In genomic region chr2:181459153-181459672, GRCm38 (mm10) we compare ENCODE assay signal across 8 mouse cellular contexts. TPM values are rescaled to one million over a fixed set of nuclear protein-coding genes. Genes with fewer than 3 reads are reported as not detected.
DNase-seq lines count a peak whose midpoint lies in the region; ATAC-seq and TF ChIP-seq lines count a peak whose summit lies in the region.

TSS of gene Zbtb46 (minus strand) at chr2:181459426.

- H3K36me3 ChIP-seq in erythroblast, embryonic 14.5 days (ENCODE audit: control insufficient read depth): peaks cover 4% of the 10 kb centered on the region
- H3K36me3 ChIP-seq in heart, embryonic 15.5 days: no peaks in the 10 kb centered on the region
- no peaks in the 10 kb centered on the region for H3K36me3 ChIP-seq in liver, postnatal 0 days (replicated peaks; ENCODE audit: insufficient read depth, low read length)
- no peaks in the 10 kb centered on the region for H3K36me3 ChIP-seq in neural tube, embryonic 13.5 days
- H3K36me3 ChIP-seq in stomach, postnatal 0 days (ENCODE audit: control insufficient read depth, insufficient read depth, low read length): no peaks in the 10 kb centered on the region

- H3K4me1 ChIP-seq in bone marrow macrophage, adult 2 months (ENCODE audit: control insufficient read depth, insufficient read depth, low read length): peaks cover 13% of the 10 kb centered on the region
- peaks cover 74% of the 10 kb centered on the region for H3K4me1 ChIP-seq in erythroblast, embryonic 14.5 days (ENCODE audit: control insufficient read depth)
- H3K4me1 ChIP-seq in heart, embryonic 15.5 days (replicated peaks): peaks cover 34% of the 10 kb centered on the region
- H3K4me1 ChIP-seq in liver, postnatal 0 days (ENCODE audit: insufficient read depth): peaks cover 29% of the 10 kb centered on the region
- peaks cover 43% of the 10 kb centered on the region for H3K4me1 ChIP-seq in neural tube, embryonic 13.5 days (replicated peaks)
- peaks cover 6% of the 10 kb centered on the region; the same call in 1 of the 2 replicates for H3K4me1 ChIP-seq in stomach, postnatal 0 days (replicated peaks; ENCODE audit: control insufficient read depth, insufficient read depth)

- H3K9ac ChIP-seq in heart, embryonic 15.5 days: peak within 1 kb of the TSS; percentile 90
- peak within 1 kb of the TSS; percentile 81 for H3K9ac ChIP-seq in liver, postnatal 0 days (replicated peaks)
- H3K9ac ChIP-seq in neural tube, embryonic 13.5 days: peak within 1 kb of the TSS; percentile 94
- peak within 1 kb of the TSS; percentile 73 for H3K9ac ChIP-seq in stomach, postnatal 0 days (ENCODE audit: low read length)

- H3K9me3 ChIP-seq in erythroblast, embryonic 14.5 days (ENCODE audit: control insufficient read depth, low read length): no peaks in the 10 kb centered on the region
- H3K9me3 ChIP-seq in heart, embryonic 15.5 days (replicated peaks): no peaks in the 10 kb centered on the region
- H3K9me3 ChIP-seq in liver, postnatal 0 days (ENCODE audit: low read length): no peaks in the 10 kb centered on the region
- no peaks in the 10 kb centered on the region for H3K9me3 ChIP-seq in neural tube, embryonic 13.5 days
- no peaks in the 10 kb centered on the region for H3K9me3 ChIP-seq in stomach, postnatal 0 days (ENCODE audit: control insufficient read depth, low read length)

- TF ChIP-seq POLR2A in bone marrow macrophage, adult 2 months (IDR thresholded peaks at IDR 0.05; ENCODE audit: borderline replicate concordance, low read depth, low read length): no peak

- TF ChIP-seq EP300 in liver, postnatal 0 days (IDR thresholded peaks at IDR 0.05; ENCODE audit: low read depth): no peak
- TF ChIP-seq EP300 in stomach, postnatal 0 days (optimal IDR thresholded peaks at IDR 0.05): no peak

- peaks cover 89% of the 10 kb centered on the region for H3K27me3 ChIP-seq in erythroblast, embryonic 14.5 days (ENCODE audit: control insufficient read depth)
- H3K27me3 ChIP-seq in heart, embryonic 15.5 days: no peaks in the 10 kb centered on the region
- H3K27me3 ChIP-seq in liver, postnatal 0 days (ENCODE audit: insufficient read depth, low read length): peaks cover 21% of the 10 kb centered on the region
- H3K27me3 ChIP-seq in neural tube, embryonic 13.5 days: peaks cover 24% of the 10 kb centered on the region
- H3K27me3 ChIP-seq in stomach, postnatal 0 days (ENCODE audit: control insufficient read depth, insufficient read depth, low read length): no peaks in the 10 kb centered on the region

- peak within 1 kb of the TSS; percentile 84 for H3K4me3 ChIP-seq in bone marrow macrophage, adult 2 months (ENCODE audit: insufficient read depth, low read length)
- peak within 1 kb of the TSS; percentile 90 for H3K4me3 ChIP-seq in erythroblast, embryonic 14.5 days (replicated peaks)
- H3K4me3 ChIP-seq in heart, embryonic 15.5 days: peak within 1 kb of the TSS; percentile 97
- H3K4me3 ChIP-seq in liver, postnatal 0 days (ENCODE audit: low read depth, low read length): peak within 1 kb of the TSS; percentile 83
- peak within 1 kb of the TSS; percentile 97 for H3K4me3 ChIP-seq in neural tube, embryonic 13.5 days
- H3K4me3 ChIP-seq in stomach, postnatal 0 days (ENCODE audit: low read depth, low read length): peak within 1 kb of the TSS; percentile 86

- ATAC-seq in heart, embryonic 15.5 days (replicated peaks; ENCODE audit: insufficient number of reproducible peaks, insufficient read depth, low FRiP score, low read depth): peak; percentile 91
- ATAC-seq in liver, postnatal 0 days: peak; percentile 88
- ATAC-seq in neural tube, embryonic 13.5 days (ENCODE audit: low read depth): peak; percentile 92
- ATAC-seq in stomach, postnatal 0 days (ENCODE audit: low FRiP score, low TSS enrichment): peak; percentile 92

- DNase-seq in B cell, adult 2 months: peak; percentile 67 to 72
- DNase-seq in kidney, postnatal 14 days: peak; percentile 96
- peak; percentile 93 for DNase-seq in liver, postnatal 0 days
- peak; percentile 88 for DNase-seq in stomach, postnatal 0 days (ENCODE audit: low spot score)

- TF ChIP-seq CTCF in bone marrow macrophage, adult 2 months (IDR thresholded peaks at IDR 0.05; ENCODE audit: low read depth, low read length): no peak
- no peak for TF ChIP-seq CTCF in liver, postnatal 0 days (IDR thresholded peaks at IDR 0.05; ENCODE audit: low read depth)
- TF ChIP-seq CTCF in stomach, postnatal 0 days (IDR thresholded peaks at IDR 0.05; ENCODE audit: low read depth): no peak

- WGBS in heart, embryonic 15.5 days: under 1% methylated on average over 25 of the region's 83 CpGs
- 4% methylated on average over 5 of the region's 83 CpGs for WGBS in liver, postnatal 0 days (ENCODE audit: insufficient replicate concordance)
- WGBS in neural tube, embryonic 13.5 days: 1% methylated on average over 61 of the region's 83 CpGs
- WGBS in stomach, postnatal 0 days: 0% methylated on average over 32 of the region's 83 CpGs

- H3K27ac ChIP-seq in bone marrow macrophage, adult 2 months (ENCODE audit: insufficient read depth, low read depth, low read length): no peak within 1 kb of the TSS
- H3K27ac ChIP-seq in heart, embryonic 15.5 days: peak within 1 kb of the TSS; percentile 85
- peak within 1 kb of the TSS; percentile 86 for H3K27ac ChIP-seq in liver, postnatal 0 days (ENCODE audit: low read depth)
- peak within 1 kb of the TSS; percentile 79 for H3K27ac ChIP-seq in neural tube, embryonic 13.5 days (replicated peaks)
- H3K27ac ChIP-seq in stomach, postnatal 0 days (replicated peaks): peak within 1 kb of the TSS; percentile 71

- H3K4me2 ChIP-seq in heart, embryonic 15.5 days: peak within 1 kb of the TSS; percentile 99
- H3K4me2 ChIP-seq in liver, postnatal 0 days (ENCODE audit: low read depth, low read length): peak within 1 kb of the TSS; percentile 100
- peak within 1 kb of the TSS; percentile 91 for H3K4me2 ChIP-seq in neural tube, embryonic 13.5 days
- H3K4me2 ChIP-seq in stomach, postnatal 0 days (replicated peaks; ENCODE audit: low read depth): peak within 1 kb of the TSS; percentile 100

RNA-seq across cellular contexts. Expression of gene Zbtb46, which starts in this region (rescaled TPM):
- 0.11 and 0.55 TPM in 2 replicates for polyA plus RNA-seq in bone marrow macrophage, adult 2 months (2012; ENCODE audit: insufficient read depth, insufficient read length, missing spikeins)
- 0.23 and 0.26 TPM in 2 replicates for polyA plus RNA-seq in erythroblast, embryonic 14.5 days (2012)
- polyA plus RNA-seq in heart, embryonic 15.5 days (2015; fragmentation: Nextera tagmentation; extraction: Ambion mirVana): 8.6 and 10.4 TPM in 2 replicates
- polyA plus RNA-seq in liver, postnatal 0 days (2015; fragmentation: Nextera tagmentation; extraction: Ambion mirVana): 3.0 and 3.5 TPM in 2 replicates
- polyA plus RNA-seq in neural tube, embryonic 13.5 days (2015; fragmentation: Nextera tagmentation; extraction: Ambion mirVana): 21.1 and 22.0 TPM in 2 replicates
- 2.4 TPM in 2 replicates for polyA plus RNA-seq in stomach, postnatal 0 days (2015; fragmentation: Nextera tagmentation; extraction: Ambion mirVana)
